Mouse (Mus musculus): ENCODE data around the gene Tcte1.

GRCm38 (mm10) chr17:45499516-45499915 is 23.7 kb upstream of the Tcte1 start:
- TF ChIP-seq GATA1 (IDR thresholded peaks at IDR 0.05; ENCODE audit: low read length) (no peak), TAL1 (IDR thresholded peaks at IDR 0.05; ENCODE audit: low read length) (no peak)
